Mouse (Mus musculus): Measurements from ENCODE around the gene Agfg2. TPM values are rescaled to one million over a fixed set of nuclear protein-coding genes. Genes with fewer than 3 reads are reported as not detected.
A peak's percentile ranks its signal among the peaks of the same experiment; 100 is the strongest.

The Agfg2 gene
- polyA plus RNA-seq, 1 experiment from 2014 or later: 12.2 TPM

DNA sequence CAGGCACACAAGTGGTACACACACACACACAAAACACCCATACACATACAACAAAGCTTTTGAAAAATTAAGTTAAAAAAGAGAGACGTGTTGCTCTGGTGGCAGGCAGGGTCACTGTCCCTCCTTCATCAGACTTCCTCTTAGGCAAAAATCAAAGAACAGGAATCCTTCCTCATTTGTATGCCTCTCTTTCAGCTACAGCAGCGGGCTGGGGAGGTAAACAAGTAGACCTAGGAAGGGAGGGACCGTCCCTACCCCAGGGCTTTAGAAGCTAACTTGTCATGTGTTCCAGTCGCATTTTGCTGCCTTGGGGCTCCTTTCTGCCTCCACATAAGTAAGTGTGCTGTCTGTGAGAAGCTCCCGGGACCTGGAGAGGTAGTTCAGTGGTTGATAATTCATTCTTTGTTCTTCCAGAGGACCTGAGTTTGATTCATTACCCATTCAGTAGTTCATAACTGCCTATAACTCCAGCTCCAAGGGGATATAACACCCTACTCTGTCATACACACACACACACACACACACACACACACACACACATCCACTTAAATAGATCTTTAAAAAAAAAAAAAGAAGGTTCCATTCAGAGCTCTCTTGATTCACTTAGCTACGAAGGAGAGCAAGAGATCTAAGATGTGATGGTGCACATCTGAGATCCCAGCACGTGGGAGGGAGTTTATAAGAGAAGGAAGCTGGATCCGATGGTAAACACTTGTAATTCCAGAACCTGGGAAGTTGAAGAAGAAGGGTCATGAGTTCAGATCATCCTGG lies 33.7 kb upstream of the Agfg2 start:
- no peak overlapping the region for H3K4me2 ChIP-seq
- no peak for TF ChIP-seq CTCF (IDR thresholded peaks at IDR 0.05; ENCODE audit: low read depth)
- no peak overlapping the region for H3K4me3 ChIP-seq (ENCODE audit: low read depth, low read length)
- H3K36me3 ChIP-seq (ENCODE audit: insufficient read depth): no peaks in the 10 kb centered on the region
- WGBS: 49% methylated on average over 8 of the region's 8 CpGs
- H3K27ac ChIP-seq (ENCODE audit: low read depth): no peak overlapping the region
- H3K9ac ChIP-seq: no peak overlapping the region
- no peaks in the 10 kb centered on the region for H3K9me3 ChIP-seq (ENCODE audit: low read depth, low read length)
- H3K4me1 ChIP-seq (ENCODE audit: insufficient read depth): no peaks in the 10 kb centered on the region
- ATAC-seq (ENCODE audit: insufficient read depth): no peak
- no peak for DNase-seq
- no peaks in the 10 kb centered on the region for H3K27me3 ChIP-seq (ENCODE audit: insufficient read depth, low read length)

DNA sequence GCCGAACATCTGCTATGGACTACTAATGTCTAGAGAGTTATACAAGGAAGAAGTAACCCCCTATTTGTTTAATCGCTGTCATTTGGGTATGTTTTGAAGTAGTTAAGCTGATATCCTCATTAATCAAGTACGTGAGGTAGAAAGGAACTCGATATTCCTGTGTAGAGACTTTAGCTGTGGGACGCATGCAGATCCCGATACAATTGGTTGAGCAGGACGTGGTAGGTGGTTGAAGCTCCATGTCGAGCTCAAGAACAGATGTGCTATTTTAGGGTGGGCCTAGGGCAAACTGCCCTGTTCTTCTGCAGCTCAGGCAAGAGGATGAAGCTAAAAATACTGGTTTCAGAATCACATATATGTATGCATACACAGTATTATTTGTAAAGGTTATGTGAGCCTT lies 31.2 kb upstream of the Agfg2 start:
- DNase-seq (no peak), ATAC-seq (ENCODE audit: insufficient read depth) (no peak)
- H3K36me3 ChIP-seq (ENCODE audit: insufficient read depth): no peaks in the 10 kb centered on the region
- no peaks in the 10 kb centered on the region for H3K4me1 ChIP-seq (ENCODE audit: insufficient read depth)
- no peak overlapping the region for H3K4me2 ChIP-seq
- no peak overlapping the region for H3K4me3 ChIP-seq (ENCODE audit: low read depth, low read length)
- no peak for TF ChIP-seq CTCF (IDR thresholded peaks at IDR 0.05; ENCODE audit: low read depth)
- 62% methylated on average over 8 of the region's 8 CpGs for WGBS
- no peak overlapping the region for H3K9ac ChIP-seq
- no peak overlapping the region for H3K27ac ChIP-seq (ENCODE audit: low read depth)
- H3K9me3 ChIP-seq (ENCODE audit: low read depth, low read length): no peaks in the 10 kb centered on the region
- no peaks in the 10 kb centered on the region for H3K27me3 ChIP-seq (ENCODE audit: insufficient read depth, low read length)

DNA sequence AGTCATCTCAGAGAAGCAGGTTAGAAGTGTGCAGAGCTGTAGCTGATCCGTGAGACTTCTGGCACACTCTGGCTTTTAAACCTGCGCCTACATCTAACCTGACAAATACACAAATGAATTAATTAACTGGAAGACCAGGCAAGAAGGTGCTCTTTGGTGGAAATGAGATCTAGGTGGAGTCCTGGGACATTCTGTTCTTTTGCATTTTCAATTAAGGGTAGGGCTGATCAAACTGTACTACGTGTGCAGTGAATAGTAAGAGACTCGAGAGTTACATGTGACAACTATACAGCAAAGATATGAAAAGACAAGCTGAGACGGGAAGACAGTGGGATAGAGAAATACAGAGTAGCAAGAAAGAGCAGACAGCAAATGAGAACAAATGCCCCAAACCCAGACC lies 28.9 kb upstream of the Agfg2 start:
- 76% methylated on average over 5 of the region's 5 CpGs for WGBS
- Histone ChIP-seq H3K27ac (ENCODE audit: low read depth) (no peak overlapping the region), H3K4me2 (no peak overlapping the region), H3K27me3 (ENCODE audit: insufficient read depth, low read length) (no peaks in the 10 kb centered on the region), H3K9ac (no peak overlapping the region), H3K4me1 (ENCODE audit: insufficient read depth) (no peaks in the 10 kb centered on the region), H3K4me3 (ENCODE audit: low read depth, low read length) (no peak overlapping the region), H3K36me3 (ENCODE audit: insufficient read depth) (no peaks in the 10 kb centered on the region), H3K9me3 (ENCODE audit: low read depth, low read length) (no peaks in the 10 kb centered on the region)
- DNase-seq: no peak
- no peak for ATAC-seq (ENCODE audit: insufficient read depth)
- TF ChIP-seq CTCF (IDR thresholded peaks at IDR 0.05; ENCODE audit: low read depth): no peak

DNA sequence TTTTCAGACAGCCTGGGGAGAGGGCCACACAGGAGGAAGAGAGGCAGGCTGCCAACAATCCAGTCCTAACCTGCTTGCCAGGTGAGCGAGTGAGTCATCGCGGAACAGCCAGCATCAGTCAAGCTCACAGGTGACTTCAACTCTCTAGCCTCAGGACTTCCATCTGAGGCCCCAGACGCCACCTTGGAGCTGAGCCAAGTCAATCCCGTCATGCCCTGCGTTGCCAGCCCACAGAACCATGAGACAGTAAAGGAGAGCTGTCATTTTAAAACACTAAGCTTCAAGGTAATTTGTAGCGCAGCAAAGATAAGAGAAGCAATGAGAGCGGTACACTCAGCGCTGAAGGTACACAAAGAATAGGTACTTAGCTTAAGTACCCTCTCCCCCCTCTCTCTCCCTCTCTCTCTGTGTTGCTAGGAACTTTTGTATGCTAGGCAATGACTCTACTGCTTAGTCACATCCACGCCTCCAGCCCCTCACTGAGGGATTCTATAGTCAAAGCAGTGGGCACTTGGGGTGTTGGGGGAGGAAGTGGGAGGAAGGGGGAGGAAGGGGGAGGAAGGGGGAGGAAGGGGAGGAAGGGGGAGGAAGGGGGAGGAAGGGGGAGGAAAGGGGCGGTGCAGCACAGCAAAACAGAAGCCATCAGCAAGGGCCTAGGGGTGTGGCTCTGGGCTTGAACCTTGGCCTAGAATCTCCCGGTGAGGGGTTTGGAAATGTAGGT lies 22.5 kb upstream of the Agfg2 start:
- no peak overlapping the region for H3K9ac ChIP-seq
- WGBS: 40% methylated on average over 12 of the region's 12 CpGs
- no peaks in the 10 kb centered on the region for H3K36me3 ChIP-seq (ENCODE audit: insufficient read depth)
- ATAC-seq (ENCODE audit: insufficient read depth) (peak; percentile 87), DNase-seq (peak; percentile 83)
- H3K4me1 ChIP-seq (ENCODE audit: insufficient read depth): no peaks in the 10 kb centered on the region
- no peak overlapping the region for H3K4me3 ChIP-seq (ENCODE audit: low read depth, low read length)
- peak overlapping the region; percentile 21; the same call in 1 of the 2 replicates for H3K4me2 ChIP-seq
- TF ChIP-seq CTCF (IDR thresholded peaks at IDR 0.05; ENCODE audit: low read depth): no peak
- H3K9me3 ChIP-seq (ENCODE audit: low read depth, low read length): no peaks in the 10 kb centered on the region
- H3K27me3 ChIP-seq (ENCODE audit: insufficient read depth, low read length): no peaks in the 10 kb centered on the region
- H3K27ac ChIP-seq (ENCODE audit: low read depth): peak overlapping the region; percentile 81

DNA sequence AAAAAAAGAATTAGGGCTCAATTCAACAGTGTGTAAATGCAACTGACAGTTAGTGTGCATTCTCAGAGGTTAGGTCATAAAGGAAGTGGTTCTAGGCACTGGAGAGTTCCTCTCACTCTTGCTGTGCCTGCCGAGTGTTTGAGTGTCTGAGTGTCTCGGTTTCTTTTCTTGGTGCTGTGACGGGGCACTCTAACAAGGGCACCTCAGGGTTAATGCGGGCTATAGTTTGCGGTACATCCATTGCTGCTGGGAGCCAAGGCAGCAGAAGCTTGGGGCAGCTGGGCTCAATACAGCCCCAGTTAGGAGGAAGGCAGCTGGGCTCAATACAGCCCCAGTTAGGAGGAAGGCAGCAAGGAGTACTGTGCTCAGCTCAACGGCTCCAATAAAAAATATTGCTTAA lies 20.7 kb upstream of the Agfg2 start:
- H3K36me3 ChIP-seq (ENCODE audit: insufficient read depth): no peaks in the 10 kb centered on the region
- no peak overlapping the region for H3K4me3 ChIP-seq (ENCODE audit: low read depth, low read length)
- H3K9ac ChIP-seq: no peak overlapping the region
- DNase-seq (no peak), ATAC-seq (ENCODE audit: insufficient read depth) (no peak)
- whole genome bisulfite sequencing: 38% methylated on average over 6 of the region's 6 CpGs
- no peaks in the 10 kb centered on the region for H3K9me3 ChIP-seq (ENCODE audit: low read depth, low read length)
- no peak for TF ChIP-seq CTCF (IDR thresholded peaks at IDR 0.05; ENCODE audit: low read depth)
- no peak overlapping the region for H3K4me2 ChIP-seq
- H3K4me1 ChIP-seq (ENCODE audit: insufficient read depth): no peaks in the 10 kb centered on the region
- H3K27ac ChIP-seq (ENCODE audit: low read depth): no peak overlapping the region
- H3K27me3 ChIP-seq (ENCODE audit: insufficient read depth, low read length): no peaks in the 10 kb centered on the region

DNA sequence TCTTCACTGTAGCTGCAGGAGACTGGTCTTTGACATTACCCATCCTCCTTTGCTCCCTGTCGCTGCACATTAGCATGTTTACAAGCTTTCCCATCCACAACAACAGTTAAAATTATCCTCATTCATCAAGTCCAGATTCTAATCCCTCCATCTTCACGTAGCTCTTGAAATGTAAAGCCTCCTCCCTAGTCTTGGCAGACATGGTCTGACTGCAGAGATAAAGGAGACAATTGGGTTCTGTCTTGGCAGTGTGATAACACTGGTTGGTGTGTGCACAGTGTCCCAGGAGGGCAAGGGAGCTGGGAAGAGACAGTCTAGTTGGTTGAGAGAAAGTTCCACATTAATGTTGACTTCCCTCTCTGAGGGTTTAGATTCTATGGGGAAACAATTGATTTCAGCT lies 15.3 kb upstream of the Agfg2 start:
- ATAC-seq (ENCODE audit: insufficient read depth): no peak
- TF ChIP-seq CTCF (IDR thresholded peaks at IDR 0.05; ENCODE audit: low read depth): no peak
- H3K27me3 ChIP-seq (ENCODE audit: insufficient read depth, low read length): no peaks in the 10 kb centered on the region
- H3K9me3 ChIP-seq (ENCODE audit: low read depth, low read length): no peaks in the 10 kb centered on the region
- H3K4me3 ChIP-seq (ENCODE audit: low read depth, low read length): no peak overlapping the region
- no peak overlapping the region for H3K27ac ChIP-seq (ENCODE audit: low read depth)
- no peaks in the 10 kb centered on the region for H3K36me3 ChIP-seq (ENCODE audit: insufficient read depth)
- no peak for DNase-seq
- 40% methylated on average over 2 of the region's 2 CpGs for WGBS
- no peak overlapping the region for H3K4me2 ChIP-seq
- H3K4me1 ChIP-seq (ENCODE audit: insufficient read depth): no peaks in the 10 kb centered on the region
- no peak overlapping the region for H3K9ac ChIP-seq

DNA sequence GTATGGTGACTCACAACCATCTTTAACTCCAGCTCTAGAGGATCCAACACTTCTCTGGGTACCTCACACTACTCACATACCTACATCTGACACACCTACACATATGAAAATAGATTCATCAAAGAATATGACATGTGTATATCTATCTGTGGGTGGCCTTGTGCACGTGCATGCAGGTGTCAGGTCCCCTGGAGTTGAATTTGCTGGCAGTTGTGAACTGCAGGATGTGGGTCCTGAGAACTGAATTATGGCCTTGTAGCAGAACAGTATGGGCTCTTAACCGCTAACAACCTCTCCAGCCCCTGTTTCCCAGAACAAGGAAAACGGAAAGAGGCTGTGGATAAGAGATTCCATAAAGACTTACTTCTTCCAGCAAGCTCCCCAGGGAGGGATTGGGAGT lies 14.6 kb upstream of the Agfg2 start:
- no peak for TF ChIP-seq CTCF (IDR thresholded peaks at IDR 0.05; ENCODE audit: low read depth)
- H3K36me3 ChIP-seq (ENCODE audit: insufficient read depth): no peaks in the 10 kb centered on the region
- WGBS: 65% methylated on average over 3 of the region's 3 CpGs
- DNase-seq: no peak
- no peaks in the 10 kb centered on the region for H3K9me3 ChIP-seq (ENCODE audit: low read depth, low read length)
- no peaks in the 10 kb centered on the region for H3K27me3 ChIP-seq (ENCODE audit: insufficient read depth, low read length)
- H3K4me3 ChIP-seq (ENCODE audit: low read depth, low read length): no peak overlapping the region
- no peak overlapping the region for H3K9ac ChIP-seq
- H3K4me1 ChIP-seq (ENCODE audit: insufficient read depth): no peaks in the 10 kb centered on the region
- H3K27ac ChIP-seq (ENCODE audit: low read depth): no peak overlapping the region
- H3K4me2 ChIP-seq: no peak overlapping the region
- ATAC-seq (ENCODE audit: insufficient read depth): no peak

Measured in lung, embryonic 14.5 days (tissue).